Mouse (Mus musculus): Measurements from ENCODE around the gene Appl1. TPM values are rescaled to one million over a fixed set of nuclear protein-coding genes. Genes with fewer than 3 reads are reported as not detected.

The Appl1 gene
- polyA plus RNA-seq, 1 experiment, result 5.4 TPM

DNA sequence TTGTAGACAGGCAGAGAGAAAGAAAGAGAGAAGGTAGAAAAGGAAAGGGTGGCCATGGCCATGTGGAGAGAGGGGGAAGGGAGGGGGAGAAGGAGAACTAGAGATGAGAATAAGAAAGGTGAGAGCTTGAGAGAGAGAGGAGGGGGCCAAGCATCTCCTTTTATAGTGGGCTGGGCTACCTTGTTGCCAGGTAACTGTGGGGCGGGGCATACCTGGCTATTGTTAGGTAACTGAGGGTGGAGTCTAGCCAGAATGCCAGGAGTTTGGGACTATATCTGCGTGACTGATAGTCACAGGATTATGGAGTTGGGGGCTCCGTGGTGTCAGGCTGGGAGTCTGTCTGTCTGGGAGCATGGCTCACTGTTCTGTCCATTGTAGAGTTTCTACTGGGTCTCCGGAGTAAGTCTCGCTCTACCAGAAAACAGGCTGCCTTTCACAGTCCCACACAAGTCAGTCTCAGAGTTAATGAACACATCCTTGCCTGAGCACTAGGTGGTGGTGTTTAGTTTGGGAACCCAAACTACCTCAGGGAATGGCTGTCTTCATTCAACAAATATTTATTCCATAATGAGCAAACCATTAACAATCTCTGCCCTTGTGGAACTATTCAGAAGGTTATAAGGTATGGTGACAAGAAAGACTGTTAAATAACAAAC is 10.6 kb upstream of the Appl1 start:
- WGBS, result 77% methylated on average over 5 of the region's 5 CpGs
- Histone ChIP-seq H3K27me3 (replicated peaks; ENCODE audit: control insufficient read depth, insufficient read depth, low read length) (no peaks in the 10 kb centered on the region; the same call in 1 of the 2 replicates), H3K4me3 (ENCODE audit: insufficient read depth, low read depth, low read length) (no peak overlapping the region), H3K36me3 (ENCODE audit: control insufficient read depth, insufficient read depth, low read length) (no peaks in the 10 kb centered on the region), H3K4me1 (ENCODE audit: control insufficient read depth, insufficient read depth, low read length) (no peaks in the 10 kb centered on the region), H3K27ac (ENCODE audit: insufficient read depth, low read depth, low read length) (no peak overlapping the region)
- TF ChIP-seq CTCF (conservative IDR thresholded peaks at IDR 0.05; ENCODE audit: insufficient read depth, insufficient read length, low read depth, low read length), result no peak; the same call in 1 of the 2 replicates
- TF ChIP-seq POLR2A (IDR thresholded peaks at IDR 0.05; ENCODE audit: low read depth, low read length), result no peak
- peak; percentile 48 for DNase-seq

DNA sequence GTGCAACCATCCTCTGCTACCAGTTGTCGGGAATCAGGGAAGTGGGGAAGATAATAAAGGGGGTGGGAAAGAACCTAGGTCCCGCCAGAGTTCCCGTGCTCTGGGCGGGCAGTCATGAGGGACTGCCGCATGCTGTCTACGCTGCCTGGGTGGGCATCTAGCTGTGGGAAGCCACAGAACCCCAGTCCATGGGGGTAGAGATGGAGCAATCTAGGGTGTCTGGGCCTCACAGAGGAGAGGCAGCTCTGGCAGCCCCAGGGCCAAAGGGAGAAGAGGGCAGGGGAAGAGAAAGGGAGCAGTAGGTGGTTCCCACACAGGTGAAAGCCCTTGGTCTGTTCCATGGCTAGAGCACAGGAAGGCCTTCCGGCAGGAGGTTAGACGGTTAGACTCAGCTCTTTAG is 10.0 kb upstream of the Appl1 start:
- no peak for DNase-seq
- Histone ChIP-seq H3K36me3 (ENCODE audit: control insufficient read depth, insufficient read depth, low read length) (no peaks in the 10 kb centered on the region), H3K4me1 (ENCODE audit: control insufficient read depth, insufficient read depth, low read length) (no peaks in the 10 kb centered on the region), H3K27ac (ENCODE audit: insufficient read depth, low read depth, low read length) (no peak overlapping the region), H3K27me3 (replicated peaks; ENCODE audit: control insufficient read depth, insufficient read depth, low read length) (no peaks in the 10 kb centered on the region; the same call in 1 of the 2 replicates), H3K4me3 (ENCODE audit: insufficient read depth, low read depth, low read length) (no peak overlapping the region)
- TF ChIP-seq CTCF (conservative IDR thresholded peaks at IDR 0.05; ENCODE audit: insufficient read depth, insufficient read length, low read depth, low read length), result no peak
- no peak for TF ChIP-seq POLR2A (IDR thresholded peaks at IDR 0.05; ENCODE audit: low read depth, low read length)
- 97% methylated on average over 8 of the region's 8 CpGs for WGBS

DNA sequence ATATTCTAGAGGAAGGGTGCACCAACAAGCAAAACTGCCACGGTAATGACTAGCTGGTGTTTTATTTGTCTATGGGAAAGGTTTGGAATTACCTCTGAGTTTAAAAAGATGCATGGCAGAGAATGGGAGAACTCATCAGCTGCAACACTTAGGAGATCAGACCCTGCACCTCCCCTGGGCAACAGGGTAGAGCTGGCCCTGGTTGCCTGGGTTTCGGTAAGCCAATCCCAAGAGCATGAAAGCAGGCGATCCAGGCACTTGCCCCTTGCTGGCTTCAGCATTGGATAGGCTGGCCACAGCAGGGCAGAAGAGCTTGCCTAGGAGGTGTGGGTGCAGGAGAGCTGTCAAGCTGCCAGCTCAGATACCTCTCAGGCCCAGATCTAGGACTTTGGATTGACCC is 8.8 kb upstream of the Appl1 start:
- H3K4me1 ChIP-seq (ENCODE audit: control insufficient read depth, insufficient read depth, low read length), result no peaks in the 10 kb centered on the region; the same call in 1 of the 2 replicates
- TF ChIP-seq POLR2A (IDR thresholded peaks at IDR 0.05; ENCODE audit: low read depth, low read length) (no peak), CTCF (conservative IDR thresholded peaks at IDR 0.05; ENCODE audit: insufficient read depth, insufficient read length, low read depth, low read length) (no peak)
- H3K27me3 ChIP-seq (replicated peaks; ENCODE audit: control insufficient read depth, insufficient read depth, low read length), result no peaks in the 10 kb centered on the region
- H3K27ac ChIP-seq (ENCODE audit: insufficient read depth, low read depth, low read length), result no peak overlapping the region
- 81% methylated on average over 3 of the region's 3 CpGs for WGBS
- H3K4me3 ChIP-seq (ENCODE audit: insufficient read depth, low read depth, low read length), result no peak overlapping the region
- no peaks in the 10 kb centered on the region for H3K36me3 ChIP-seq (ENCODE audit: control insufficient read depth, insufficient read depth, low read length)
- no peak for DNase-seq

DNA sequence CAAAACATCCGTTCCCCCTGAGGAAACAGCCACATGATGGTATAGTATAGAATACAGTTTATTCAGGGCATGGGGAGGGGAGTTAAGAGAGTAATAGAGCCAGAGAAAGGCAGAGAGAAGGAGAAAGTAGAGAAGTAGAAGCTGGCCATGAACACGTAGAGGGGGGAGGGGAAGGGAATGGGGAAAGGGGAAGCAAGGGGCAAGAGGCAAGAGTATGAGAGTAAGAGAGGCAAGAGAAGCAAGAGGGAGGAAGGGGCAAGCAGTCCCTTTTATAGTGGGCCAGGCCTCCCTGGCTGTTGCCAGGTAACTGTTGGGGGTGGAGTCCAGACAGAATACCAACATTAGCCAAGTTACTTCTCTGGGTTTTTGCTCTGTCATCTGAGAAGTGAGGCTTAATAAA is 6.5 kb upstream of the Appl1 start:
- Histone ChIP-seq H3K27me3 (replicated peaks; ENCODE audit: control insufficient read depth, insufficient read depth, low read length) (no peaks in the 10 kb centered on the region), H3K27ac (ENCODE audit: insufficient read depth, low read depth, low read length) (no peak overlapping the region), H3K36me3 (ENCODE audit: control insufficient read depth, insufficient read depth, low read length) (no peaks in the 10 kb centered on the region), H3K4me1 (ENCODE audit: control insufficient read depth, insufficient read depth, low read length) (no peaks in the 10 kb centered on the region; the same call in 1 of the 2 replicates), H3K4me3 (ENCODE audit: insufficient read depth, low read depth, low read length) (no peak overlapping the region)
- TF ChIP-seq CTCF (conservative IDR thresholded peaks at IDR 0.05; ENCODE audit: insufficient read depth, insufficient read length, low read depth, low read length) (no peak), POLR2A (IDR thresholded peaks at IDR 0.05; ENCODE audit: low read depth, low read length) (no peak)
- no peak for DNase-seq
- WGBS, result 67% methylated on average over 2 of the region's 2 CpGs

DNA sequence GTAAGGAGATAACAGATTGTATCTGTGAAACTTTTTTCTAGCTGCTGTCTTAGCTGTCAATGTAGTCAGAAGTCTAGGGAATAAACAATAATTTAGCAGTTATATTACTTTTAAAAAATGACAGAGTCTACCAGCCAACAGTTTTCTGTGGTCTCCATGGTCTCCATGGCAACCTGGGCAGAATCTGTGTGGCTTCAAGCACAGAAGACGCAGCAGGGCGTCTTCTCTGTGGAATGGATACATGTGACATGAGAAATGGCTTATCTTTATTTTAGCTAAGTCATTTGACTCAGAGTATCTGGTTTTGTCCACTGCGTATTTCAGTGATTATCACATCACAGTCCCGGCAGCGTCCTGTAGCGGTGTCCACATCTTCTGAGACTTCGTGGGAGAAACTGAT is 5.2 kb upstream of the Appl1 start:
- H3K27me3 ChIP-seq (replicated peaks; ENCODE audit: control insufficient read depth, insufficient read depth, low read length), result no peaks in the 10 kb centered on the region
- no peak for TF ChIP-seq POLR2A (IDR thresholded peaks at IDR 0.05; ENCODE audit: low read depth, low read length)
- no peak for TF ChIP-seq CTCF (conservative IDR thresholded peaks at IDR 0.05; ENCODE audit: insufficient read depth, insufficient read length, low read depth, low read length)
- no peak for DNase-seq
- no peak overlapping the region for H3K27ac ChIP-seq (ENCODE audit: insufficient read depth, low read depth, low read length)
- H3K4me1 ChIP-seq (ENCODE audit: control insufficient read depth, insufficient read depth, low read length), result peaks cover under 1% of the 10 kb centered on the region; the same call in 1 of the 2 replicates
- no peaks in the 10 kb centered on the region for H3K36me3 ChIP-seq (ENCODE audit: control insufficient read depth, insufficient read depth, low read length)
- H3K4me3 ChIP-seq (ENCODE audit: insufficient read depth, low read depth, low read length), result no peak overlapping the region
- 92% methylated on average over 7 of the region's 7 CpGs for WGBS

DNA sequence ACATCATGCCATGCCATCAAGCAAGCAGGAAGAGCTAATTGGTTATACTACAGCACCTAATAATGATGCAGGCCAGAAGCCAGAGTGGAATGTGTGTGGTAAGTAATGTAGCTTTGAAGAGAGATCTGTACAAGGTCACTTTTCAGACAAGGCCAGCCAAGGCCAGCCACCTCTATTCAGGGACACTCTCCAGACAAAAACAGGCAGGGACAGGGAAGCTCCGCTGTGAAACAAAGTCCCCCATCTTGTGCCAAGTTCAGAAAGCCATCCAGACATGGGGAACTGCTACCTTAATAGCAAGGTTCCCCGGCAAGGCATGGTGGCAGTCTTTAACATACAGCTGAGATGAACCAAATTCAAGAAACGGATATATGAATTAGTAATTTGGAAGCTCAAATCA is 4.5 kb upstream of the Appl1 start:
- no peaks in the 10 kb centered on the region for H3K27me3 ChIP-seq (replicated peaks; ENCODE audit: control insufficient read depth, insufficient read depth, low read length)
- 86% methylated on average over 3 of the region's 3 CpGs for WGBS
- DNase-seq, result peak; percentile 14
- peaks cover 2% of the 10 kb centered on the region; the same call in 1 of the 2 replicates for H3K4me1 ChIP-seq (ENCODE audit: control insufficient read depth, insufficient read depth, low read length)
- TF ChIP-seq POLR2A (IDR thresholded peaks at IDR 0.05; ENCODE audit: low read depth, low read length), result no peak
- no peak for TF ChIP-seq CTCF (conservative IDR thresholded peaks at IDR 0.05; ENCODE audit: insufficient read depth, insufficient read length, low read depth, low read length)
- H3K36me3 ChIP-seq (ENCODE audit: control insufficient read depth, insufficient read depth, low read length), result no peaks in the 10 kb centered on the region
- peak overlapping the region; percentile 17; the same call in 1 of the 2 replicates for H3K27ac ChIP-seq (ENCODE audit: insufficient read depth, low read depth, low read length)
- H3K4me3 ChIP-seq (ENCODE audit: insufficient read depth, low read depth, low read length), result no peak overlapping the region

DNA sequence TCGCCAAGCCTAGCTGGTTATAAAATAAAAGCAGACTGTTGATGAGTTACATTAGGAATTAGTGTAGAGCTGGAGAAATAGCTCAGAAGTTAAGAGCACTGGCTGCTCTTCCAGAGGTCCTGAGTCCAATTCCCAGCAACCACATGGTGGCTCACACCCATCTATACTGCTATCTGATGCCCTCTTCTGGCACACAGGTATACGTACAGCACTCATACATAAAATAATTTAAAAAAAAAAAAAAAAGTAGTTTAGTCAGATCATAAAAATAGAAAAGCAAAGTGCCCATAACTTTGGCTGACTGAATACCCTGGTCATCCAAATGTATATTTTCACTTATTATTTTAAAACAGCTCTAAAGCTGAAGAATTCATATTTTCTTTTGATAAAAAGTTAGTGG is 2.1 kb upstream of the Appl1 start:
- no peak overlapping the region for H3K4me3 ChIP-seq (ENCODE audit: insufficient read depth, low read depth, low read length)
- TF ChIP-seq CTCF (conservative IDR thresholded peaks at IDR 0.05; ENCODE audit: insufficient read depth, insufficient read length, low read depth, low read length), result no peak
- TF ChIP-seq POLR2A (IDR thresholded peaks at IDR 0.05; ENCODE audit: low read depth, low read length), result no peak
- WGBS, result 87% methylated on average over 2 of the region's 2 CpGs
- peaks cover 6% of the 10 kb centered on the region; the same call in 1 of the 2 replicates for H3K4me1 ChIP-seq (ENCODE audit: control insufficient read depth, insufficient read depth, low read length)
- no peak overlapping the region for H3K27ac ChIP-seq (ENCODE audit: insufficient read depth, low read depth, low read length)
- DNase-seq, result no peak
- no peaks in the 10 kb centered on the region for H3K27me3 ChIP-seq (replicated peaks; ENCODE audit: control insufficient read depth, insufficient read depth, low read length)
- no peaks in the 10 kb centered on the region for H3K36me3 ChIP-seq (ENCODE audit: control insufficient read depth, insufficient read depth, low read length)

All from kidney, adult 2 months (tissue).